Mouse (Mus musculus) stomach, postnatal 0 days (tissue): ENCODE results near the gene Pif1. TPM values are rescaled to one million over a fixed set of nuclear protein-coding genes. Genes with fewer than 3 reads are reported as not detected.

ENCODE experiments used
- ATAC-seq: fragments of 200-750 bp; cut with Nextera tagmentation; 2 replicates; pipeline ENCODE4 v1.8.0; 2017; ENCODE audit not compliant: low FRiP score, low TSS enrichment
- DNase-seq: peaks from one replicate; pipeline ENCODE4 v3.0.0-alpha.2; 2016; ENCODE audit warnings: low spot score
- H3K27ac ChIP-seq: fragments of 300-500 bp; sonication (generic); replicated peaks from 2 replicates; pipeline ENCODE4 v1.5.1; 2014; ENCODE audit warnings: mild to moderate bottlenecking, control low read depth
- H3K27me3 ChIP-seq: fragments of 300-500 bp; sonication (generic); 2 replicates; pipeline ENCODE4 v1.6.1; 2014; ENCODE audit warnings: low read length; ENCODE audit not compliant: control insufficient read depth, insufficient read depth
- H3K36me3 ChIP-seq: fragments of 300-500 bp; sonication (generic); 2 replicates; pipeline ENCODE4 v1.6.1; 2014; ENCODE audit warnings: low read length, mixed read lengths; ENCODE audit not compliant: control insufficient read depth, insufficient read depth
- H3K4me1 ChIP-seq: fragments of 300-500 bp; sonication (generic); replicated peaks from 2 replicates; pipeline ENCODE4 v1.6.1; 2014; ENCODE audit warnings: antibody characterized with exemption; ENCODE audit not compliant: control insufficient read depth, insufficient read depth
- H3K4me2 ChIP-seq: fragments of 300-500 bp; sonication (generic); replicated peaks from 2 replicates; pipeline ENCODE4 v1.6.1; 2014; ENCODE audit warnings: low read depth, mild to moderate bottlenecking, control low read depth, moderate library complexity
- H3K4me3 ChIP-seq: fragments of 300-500 bp; sonication (generic); 2 replicates; pipeline ENCODE4 v1.5.1; 2014; ENCODE audit warnings: low read depth, low read length, control low read depth
- H3K9ac ChIP-seq: fragments of 300-500 bp; sonication (generic); 2 replicates; pipeline ENCODE4 v1.6.1; 2014; ENCODE audit warnings: mild to moderate bottlenecking, low read length, control low read depth, mixed read lengths
- H3K9me3 ChIP-seq: fragments of 300-500 bp; sonication (generic); 2 replicates; pipeline ENCODE4 v1.6.1; 2016; ENCODE audit warnings: low read length; ENCODE audit not compliant: control insufficient read depth
- CTCF ChIP-seq: IDR thresholded peaks from 2 replicates; pipeline ENCODE4 v1.5.1; 2016; ENCODE audit warnings: antibody characterized with exemption, low read depth, mild to moderate bottlenecking, moderate library complexity
- EP300 ChIP-seq: optimal IDR thresholded peaks from 2 replicates; pipeline ENCODE3; 2016; ENCODE audit warnings: antibody characterized with exemption
- WGBS: fragments of 180-500 bp; shearing (Covaris S2); extraction: QIAGEN DNeasy Blood & Tissue Kit; methylation state at CpG from one replicate; pipeline ENCODE4 v1.1.7; 2014; 5-methylcytosine and 5-hydroxymethylcytosine counted together
- polyA plus RNA-seq: library from polyadenylated mRNA; unstranded; fragments of >200 nt; fragmentation: Nextera tagmentation; extraction: Ambion mirVana; gene quantifications from 2 replicates; pipeline ENCODE4 v1.2.1, GENCODE M21; 2015

Gene Pif1
- polyA plus RNA-seq, 1 experiment from 2014 or later, result 2.4 TPM

DNA sequence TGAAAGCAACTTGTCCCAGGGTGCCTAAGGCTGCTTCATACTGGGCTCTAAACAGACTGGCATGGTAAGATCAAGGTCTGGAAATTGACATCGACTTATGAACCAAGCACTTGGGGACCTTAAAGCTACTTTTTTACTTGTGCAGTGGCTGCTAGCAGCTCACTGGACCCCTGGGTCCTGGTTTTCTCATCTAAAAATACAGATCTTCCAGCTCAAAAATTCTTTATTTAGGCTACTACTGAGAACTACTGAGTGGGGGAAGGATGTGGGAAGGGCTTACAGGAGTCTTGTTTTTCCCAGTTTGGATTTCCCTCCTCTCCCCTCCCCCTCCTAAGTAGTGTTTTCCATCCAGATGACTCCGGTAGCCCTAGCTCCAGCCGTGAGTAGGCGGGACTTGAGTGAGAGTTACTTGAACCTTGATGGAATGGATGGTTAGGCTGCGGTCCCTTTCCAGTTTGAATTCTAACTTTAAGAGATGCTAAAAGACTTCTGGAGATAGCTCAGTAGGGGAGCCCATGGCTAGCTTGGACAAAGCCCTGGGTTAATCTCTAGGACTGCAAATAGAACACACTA lies 54.0 kb downstream of the Pif1 start:
- H3K4me3 ChIP-seq, result no peak overlapping the region
- peaks cover 2% of the 10 kb centered on the region; the same call in 1 of the 2 replicates for H3K4me1 ChIP-seq
- no peak for ATAC-seq
- H3K4me2 ChIP-seq, result no peak overlapping the region
- WGBS, result 18% methylated on average over 5 of the region's 5 CpGs
- H3K27ac ChIP-seq, result peak overlapping the region; percentile 41; the same call in 1 of the 2 replicates
- TF ChIP-seq CTCF (no peak), EP300 (no peak)
- no peaks in the 10 kb centered on the region for H3K9me3 ChIP-seq
- H3K9ac ChIP-seq, result no peak overlapping the region
- H3K27me3 ChIP-seq, result 0 out of 2 replicates have a peak, but pooled peaks cover 2% of the 10 kb centered on the region
- H3K36me3 ChIP-seq, result no peaks in the 10 kb centered on the region
- no peak for DNase-seq

DNA sequence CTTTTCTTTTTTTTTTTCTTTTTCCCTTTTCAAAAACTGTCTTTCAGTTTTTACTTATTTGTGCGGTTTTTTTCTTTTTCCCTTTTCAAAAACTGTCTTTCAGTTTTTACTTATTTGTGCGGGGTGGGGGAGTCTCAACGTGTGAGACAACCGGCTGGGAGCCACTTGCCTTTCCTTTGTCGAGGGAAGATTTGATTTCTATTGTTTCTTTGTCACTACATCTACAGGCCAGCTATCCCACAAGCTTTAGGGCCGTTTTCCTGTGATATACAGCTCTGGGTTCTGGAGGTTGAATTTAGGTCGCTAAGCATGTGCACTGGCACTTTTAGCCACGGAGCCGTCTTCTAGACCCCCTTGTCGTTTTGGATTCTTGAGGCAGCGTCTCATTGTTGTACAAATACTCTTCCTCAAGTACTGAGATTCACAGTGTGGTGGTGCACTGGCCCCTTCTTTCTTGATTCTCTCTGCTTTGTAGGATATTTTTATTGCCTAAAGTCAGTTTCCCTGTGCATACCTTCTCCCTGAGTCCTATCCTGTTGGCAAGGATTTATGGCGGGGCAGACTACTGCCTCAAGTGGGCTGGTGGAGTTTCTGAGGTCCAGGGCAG lies 54.6 kb downstream of the Pif1 start:
- H3K27me3 ChIP-seq, result 0 out of 2 replicates have a peak, but pooled peaks cover 2% of the 10 kb centered on the region
- H3K4me3 ChIP-seq, result no peak overlapping the region
- no peaks in the 10 kb centered on the region for H3K9me3 ChIP-seq
- WGBS, result 28% methylated on average over 12 of the region's 12 CpGs
- no peak overlapping the region for H3K4me2 ChIP-seq
- peaks cover 3% of the 10 kb centered on the region; the same call in 1 of the 2 replicates for H3K4me1 ChIP-seq
- H3K36me3 ChIP-seq, result no peaks in the 10 kb centered on the region
- H3K9ac ChIP-seq, result no peak overlapping the region
- TF ChIP-seq EP300, result no peak
- TF ChIP-seq CTCF, result no peak
- H3K27ac ChIP-seq, result no peak overlapping the region
- DNase-seq (no peak), ATAC-seq (no peak)

DNA sequence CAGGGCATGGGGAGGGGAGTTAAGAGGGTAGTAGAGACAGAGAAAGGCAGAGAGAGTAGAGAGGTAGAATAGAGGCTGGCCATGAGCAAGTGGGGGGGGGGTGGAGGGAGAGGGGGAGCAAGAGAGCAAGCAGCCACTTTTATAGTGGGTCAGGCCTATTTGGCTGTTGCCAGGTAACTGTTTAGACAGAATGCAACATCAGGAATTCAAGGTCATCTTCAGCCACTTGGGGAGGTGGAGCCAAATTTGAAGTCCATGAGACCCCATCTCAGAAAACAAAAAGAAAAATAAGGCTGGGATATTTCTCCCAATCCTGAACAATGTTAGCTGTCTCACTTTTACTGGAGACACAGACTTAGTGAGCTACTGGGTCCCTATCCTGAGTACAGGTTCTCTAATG lies 55.6 kb downstream of the Pif1 start:
- Histone ChIP-seq H3K4me3 (no peak overlapping the region), H3K9ac (no peak overlapping the region), H3K4me2 (no peak overlapping the region), H3K4me1 (peaks cover 3% of the 10 kb centered on the region; the same call in 1 of the 2 replicates), H3K27ac (no peak overlapping the region), H3K27me3 (0 out of 2 replicates have a peak, but pooled peaks cover 2% of the 10 kb centered on the region), H3K36me3 (no peaks in the 10 kb centered on the region), H3K9me3 (no peaks in the 10 kb centered on the region)
- ATAC-seq (no peak), DNase-seq (no peak)
- TF ChIP-seq CTCF, result no peak
- TF ChIP-seq EP300, result no peak

DNA sequence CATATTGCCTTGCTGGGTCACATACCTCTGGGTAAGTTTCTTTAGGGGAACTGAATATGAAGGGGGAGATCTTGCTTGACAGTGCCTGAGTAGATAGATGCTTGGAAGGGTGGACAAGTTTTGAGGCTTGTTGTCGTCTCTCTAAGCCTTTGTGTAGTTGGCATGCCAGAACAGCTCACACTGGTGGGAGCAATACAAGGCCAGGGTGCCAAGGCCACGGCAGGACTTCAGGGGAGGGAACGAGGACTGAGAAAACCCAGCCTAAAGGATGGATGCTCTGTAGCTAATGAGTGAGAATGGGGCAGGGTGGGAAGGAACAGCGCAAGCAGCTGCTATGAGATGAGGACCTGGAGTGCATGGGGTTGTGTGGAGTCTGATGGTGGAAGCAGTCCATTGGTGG lies 58.0 kb downstream of the Pif1 start:
- Histone ChIP-seq H3K27me3 (no peaks in the 10 kb centered on the region), H3K27ac (no peak overlapping the region), H3K9me3 (no peaks in the 10 kb centered on the region), H3K9ac (no peak overlapping the region), H3K4me1 (peaks cover 3% of the 10 kb centered on the region; the same call in 1 of the 2 replicates), H3K4me2 (no peak overlapping the region), H3K36me3 (no peaks in the 10 kb centered on the region), H3K4me3 (no peak overlapping the region)
- 70% methylated on average over 4 of the region's 4 CpGs for WGBS
- DNase-seq (no peak), ATAC-seq (no peak)
- TF ChIP-seq EP300 (no peak), CTCF (no peak)

Other genes starting within 250 kb of the Pif1 start
- gene Pdcd7, start 241.1 kb upstream of the Pif1 start, polyA plus RNA-seq, result 5.4 and 5.8 TPM in 2 replicates
- not detected in 2 replicates for gene Ubap1l, start 226.1 kb upstream of the Pif1 start, polyA plus RNA-seq
- 0.38 and 0.49 TPM in 2 replicates for gene Kbtbd13, start 195.5 kb upstream of the Pif1 start, polyA plus RNA-seq
- 3.7 and 3.9 TPM in 2 replicates for gene Rasl12, start 188.7 kb upstream of the Pif1 start, polyA plus RNA-seq
- not detected in 2 replicates for gene Slc51b, start 164.2 kb upstream of the Pif1 start, polyA plus RNA-seq
- gene Mtfmt, start 151.4 kb upstream of the Pif1 start, polyA plus RNA-seq, result 11.5 and 12.4 TPM in 2 replicates
- 62.3 and 67.7 TPM in 2 replicates for gene Spg21, start 126.2 kb upstream of the Pif1 start, polyA plus RNA-seq
- gene Ankdd1a, start 67.0 kb upstream of the Pif1 start, polyA plus RNA-seq, result 0.18 and 0.35 TPM in 2 replicates
- gene Plekho2, start 7.1 kb upstream of the Pif1 start, polyA plus RNA-seq, result 9.6 and 10.6 TPM in 2 replicates
- gene Rbpms2, start 42.5 kb downstream of the Pif1 start, polyA plus RNA-seq, result 18.1 and 19.9 TPM in 2 replicates
- gene Oaz2, start 80.8 kb downstream of the Pif1 start, polyA plus RNA-seq, result 138 and 144 TPM in 2 replicates
- gene Zfp609, start 240.4 kb downstream of the Pif1 start, polyA plus RNA-seq, result 2.4 and 2.7 TPM in 2 replicates